ENCODE assay signal across 26 mouse cellular contexts in the genomic region with DNA sequence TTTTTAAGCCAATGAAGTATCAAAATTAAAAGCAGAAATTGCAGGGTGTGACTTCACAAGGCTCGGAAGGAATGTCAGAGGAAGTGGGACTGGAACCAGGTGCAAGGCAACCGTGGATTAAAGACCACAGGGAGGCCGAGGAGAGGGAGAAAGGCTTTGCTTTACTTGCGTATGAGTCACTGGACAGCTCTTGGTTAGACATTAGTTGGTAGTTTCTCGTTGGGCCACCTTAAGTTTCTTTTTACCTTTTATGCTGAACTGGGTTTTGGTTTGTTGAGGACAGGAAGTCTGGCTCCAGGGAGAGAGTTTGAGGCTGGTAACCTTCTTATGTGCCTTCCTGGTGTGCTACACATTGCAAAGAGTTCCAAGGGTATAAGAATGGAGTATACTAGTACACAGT. TPM values are rescaled to one million over a fixed set of nuclear protein-coding genes. Genes with fewer than 3 reads are reported as not detected.
DNase-seq lines count a peak whose midpoint lies in the region; ATAC-seq and TF ChIP-seq lines count a peak whose summit lies in the region.
"Had no signal": no experiment of that assay in that cellular context is flagged by ENCODE, and none has a peak within 500 bp of the region (broad histone marks: within the 10 kb centered on the region; RNA-seq: fewer than 3 reads in every experiment).

No protein-coding gene starts in this region.

- H3K4me2 ChIP-seq in kidney, embryonic 16.5 days (replicated peaks; ENCODE audit: low read depth, low read length), result no peak overlapping the region
- no peak overlapping the region for H3K4me2 ChIP-seq in midbrain, embryonic 11.5 days
- H3K4me2 ChIP-seq in midbrain, embryonic 16.5 days (ENCODE audit: low read length), result no peak overlapping the region
- H3K4me2 ChIP-seq: embryonic facial prominence, embryonic 13.5 days; embryonic facial prominence, embryonic 15.5 days; forebrain, embryonic 13.5 days; forebrain, embryonic 15.5 days had no signal

- DNase-seq in kidney, adult 18-20 months, result no peak
- peak; percentile 68 for DNase-seq in midbrain, embryonic 11.5 days (ENCODE audit: low spot score, missing footprints)
- DNase-seq in Patski (ENCODE audit: low read depth, low spot score), result no peak
- no peak for DNase-seq in gastrocnemius, adult 18-20 months (ENCODE audit: low spot score)
- DNase-seq: adrenal gland, adult 2 months; adrenal gland, postnatal 10 days; adrenal gland, postnatal 25 days; B cell, adult 2 months; cerebellum, adult 11 months; cerebellum, adult 18-20 months; cerebellum, adult 8-10 months; cerebellum, adult 9-11 months; cerebellum, postnatal 14 days; cerebellum, postnatal 36 days; embryo, embryonic 11 days; forebrain, postnatal 0 days had no signal

- no peak for TF ChIP-seq CTCF in Patski (IDR thresholded peaks at IDR 0.05)

- no peak for ATAC-seq in kidney, embryonic 16.5 days (ENCODE audit: low FRiP score, low TSS enrichment)
- no peak for ATAC-seq in midbrain, embryonic 11.5 days (ENCODE audit: low FRiP score)
- no peak for ATAC-seq in midbrain, embryonic 16.5 days
- peak; percentile 27 for ATAC-seq in Patski
- no peak for ATAC-seq in erythroblast, adult 5-6 weeks (replicated peaks; ENCODE audit: low FRiP score, poor library complexity, severe bottlenecking)
- ATAC-seq: CD4-positive, CD25-positive, alpha-beta regulatory T cell, adult 4 months; forebrain, embryonic 13.5 days; forebrain, embryonic 15.5 days; forebrain, postnatal 0 days had no signal

- H3K27ac ChIP-seq in kidney, embryonic 16.5 days (ENCODE audit: low read length), result peak overlapping the region; percentile 40; the same call in 1 of the 2 replicates
- H3K27ac ChIP-seq in midbrain, embryonic 11.5 days (ENCODE audit: low read depth, low read length), result no peak overlapping the region
- H3K27ac ChIP-seq in midbrain, embryonic 16.5 days (ENCODE audit: low read length), result no peak overlapping the region
- H3K27ac ChIP-seq: embryonic facial prominence, embryonic 13.5 days; embryonic facial prominence, embryonic 15.5 days; forebrain, embryonic 13.5 days; forebrain, embryonic 15.5 days had no signal

- no peaks in the 10 kb centered on the region for H3K9me3 ChIP-seq in kidney, embryonic 16.5 days (ENCODE audit: low read length)
- no peaks in the 10 kb centered on the region for H3K9me3 ChIP-seq in midbrain, embryonic 11.5 days (ENCODE audit: control insufficient read depth, low read length)
- H3K9me3 ChIP-seq in midbrain, embryonic 16.5 days (replicated peaks; ENCODE audit: control insufficient read depth, low read length, poor library complexity, severe bottlenecking), result no peaks in the 10 kb centered on the region
- H3K9me3 ChIP-seq: embryonic facial prominence, embryonic 13.5 days; embryonic facial prominence, embryonic 15.5 days; forebrain, embryonic 13.5 days; forebrain, embryonic 15.5 days; G1E had no signal

- no peak overlapping the region for H3K9ac ChIP-seq in kidney, embryonic 16.5 days (replicated peaks; ENCODE audit: low read length)
- no peak overlapping the region for H3K9ac ChIP-seq in midbrain, embryonic 11.5 days (ENCODE audit: low read length)
- H3K9ac ChIP-seq in midbrain, embryonic 16.5 days (ENCODE audit: low read depth, low read length), result no peak overlapping the region
- H3K9ac ChIP-seq: embryonic facial prominence, embryonic 13.5 days; embryonic facial prominence, embryonic 15.5 days; forebrain, embryonic 13.5 days; forebrain, embryonic 15.5 days; forebrain, postnatal 0 days had no signal

- in situ Hi-C loops in Patski (cut with MboI; ENCODE audit: low pct_unique_long_range_greater_than_20kb), result no loop called here

- no peaks in the 10 kb centered on the region for H3K27me3 ChIP-seq in kidney, embryonic 16.5 days (ENCODE audit: insufficient read depth, low read length)
- H3K27me3 ChIP-seq in midbrain, embryonic 11.5 days (ENCODE audit: control insufficient read depth, insufficient read depth, low read length), result no peaks in the 10 kb centered on the region
- no peaks in the 10 kb centered on the region for H3K27me3 ChIP-seq in midbrain, embryonic 16.5 days (ENCODE audit: control insufficient read depth, insufficient read depth, low read depth, low read length)
- no peaks in the 10 kb centered on the region for H3K27me3 ChIP-seq in Patski
- H3K27me3 ChIP-seq: CH12.LX; embryonic facial prominence, embryonic 13.5 days; embryonic facial prominence, embryonic 15.5 days; forebrain, embryonic 13.5 days; forebrain, embryonic 15.5 days had no signal

- no peak overlapping the region for H3K4me3 ChIP-seq in kidney, embryonic 16.5 days (ENCODE audit: low read length)
- no peak overlapping the region for H3K4me3 ChIP-seq in midbrain, embryonic 11.5 days (ENCODE audit: low read depth, low read length)
- no peak overlapping the region for H3K4me3 ChIP-seq in midbrain, embryonic 16.5 days (ENCODE audit: low read depth, low read length)
- H3K4me3 ChIP-seq: embryonic facial prominence, embryonic 13.5 days; embryonic facial prominence, embryonic 15.5 days; forebrain, embryonic 13.5 days; forebrain, embryonic 15.5 days had no signal

- CTCF ChIA-PET in Patski (lab: Charles Lee), result interaction anchor here (0.9 to 2.8 kb wide), 4 partner anchors 9 to 23 kb away, joined by 3 to 10 read pairs (median 4); partner anchors contain the start of gene Nceh1

- H3K4me1 ChIP-seq in kidney, embryonic 16.5 days (ENCODE audit: insufficient read depth, low read length), result peaks cover 9% of the 10 kb centered on the region; the same call in 1 of the 2 replicates
- no peaks in the 10 kb centered on the region for H3K4me1 ChIP-seq in midbrain, embryonic 11.5 days (ENCODE audit: control insufficient read depth, insufficient read depth, low read length)
- H3K4me1 ChIP-seq in midbrain, embryonic 16.5 days (ENCODE audit: control insufficient read depth, insufficient read depth, low read length), result no peaks in the 10 kb centered on the region
- H3K4me1 ChIP-seq: embryonic facial prominence, embryonic 15.5 days; forebrain, embryonic 13.5 days; forebrain, embryonic 15.5 days had no signal

- no peaks in the 10 kb centered on the region for H3K36me3 ChIP-seq in kidney, embryonic 16.5 days (ENCODE audit: insufficient read depth, low read length)
- H3K36me3 ChIP-seq in midbrain, embryonic 11.5 days (ENCODE audit: control insufficient read depth, insufficient read depth, low read length), result no peaks in the 10 kb centered on the region
- H3K36me3 ChIP-seq in midbrain, embryonic 16.5 days (ENCODE audit: control insufficient read depth, insufficient read depth, low read length), result no peaks in the 10 kb centered on the region
- H3K36me3 ChIP-seq: embryonic facial prominence, embryonic 13.5 days; embryonic facial prominence, embryonic 15.5 days; forebrain, embryonic 15.5 days had no signal

- POLR2A ChIA-PET in Patski (lab: Charles Lee), result no interaction called here

- WGBS in kidney, embryonic 16.5 days, result 69% methylated on average over 5 of the region's 5 CpGs
- whole genome bisulfite sequencing in midbrain, embryonic 11.5 days, result 72% methylated on average over 5 of the region's 5 CpGs
- WGBS in midbrain, embryonic 16.5 days, result 82% methylated on average over 5 of the region's 5 CpGs

RNA-seq across cellular contexts. Expression of gene Nceh1, which starts 15.1 kb away (rescaled TPM):
- polyA plus RNA-seq in kidney, embryonic 16.5 days (2015; fragmentation: Nextera tagmentation; extraction: Ambion mirVana), result 25.3 and 26.6 TPM in 2 replicates
- 4.1 and 4.4 TPM in 2 replicates for polyA plus RNA-seq in midbrain, embryonic 11.5 days (2014; fragmentation: Nextera tagmentation; extraction: Ambion mirVana)
- 16.1 and 18.2 TPM in 2 replicates for polyA plus RNA-seq in midbrain, embryonic 16.5 days (2015; fragmentation: Nextera tagmentation; extraction: Ambion mirVana)
- polyA plus RNA-seq in Patski (2021), result 188 TPM
- 10 to 100 TPM; 17.8 to 20.0 TPM for total RNA-seq in gastrocnemius, adult 18-20 months (2021)
- total RNA-seq in erythroblast, adult 5-6 weeks (2015; ENCODE audit: low replicate concordance), result 1.7 and 4.0 TPM in 2 replicates
- total RNA-seq in erythroblast, adult 5-6 weeks (2017; ENCODE audit: low replicate concordance), result 5.2 and 5.6 TPM in 2 replicates

RNA-seq across cellular contexts. Expression of gene Ect2, which starts 44.1 kb away (rescaled TPM):
- 58.9 and 63.9 TPM in 2 replicates for polyA plus RNA-seq in kidney, embryonic 16.5 days (2015; fragmentation: Nextera tagmentation; extraction: Ambion mirVana)
- 113 and 121 TPM in 2 replicates for polyA plus RNA-seq in midbrain, embryonic 11.5 days (2014; fragmentation: Nextera tagmentation; extraction: Ambion mirVana)
- 5.8 and 9.4 TPM in 2 replicates for polyA plus RNA-seq in midbrain, embryonic 16.5 days (2015; fragmentation: Nextera tagmentation; extraction: Ambion mirVana)
- polyA plus RNA-seq in Patski (2021), result 110 TPM
- under 1 TPM in 1 of 2 experiments, not detected in 1; 0.07 TPM for total RNA-seq in gastrocnemius, adult 18-20 months (2021)
- 20.6 and 38.9 TPM in 2 replicates for total RNA-seq in erythroblast, adult 5-6 weeks (2015; ENCODE audit: low replicate concordance)
- total RNA-seq in erythroblast, adult 5-6 weeks (2017; ENCODE audit: low replicate concordance), result 36.3 and 44.5 TPM in 2 replicates
